ENCODE assay signal across 25 mouse cellular contexts in genomic region chr6:100233061-100233460, GRCm38 (mm10). TPM values are rescaled to one million over a fixed set of nuclear protein-coding genes. Genes with fewer than 3 reads are reported as not detected.
DNase-seq lines count a peak whose midpoint lies in the region; ATAC-seq lines count a peak whose summit lies in the region.
"Had no signal": no experiment of that assay in that cellular context is flagged by ENCODE, and none has a peak within 500 bp of the region (broad histone marks: within the 10 kb centered on the region; RNA-seq: fewer than 3 reads in every experiment).

No protein-coding gene starts in this region.

- H3K9me3 ChIP-seq in forebrain, embryonic 12.5 days = no peaks in the 10 kb centered on the region
- no peaks in the 10 kb centered on the region for H3K9me3 ChIP-seq in forebrain, embryonic 16.5 days (ENCODE audit: control insufficient read depth, low read length)
- no peaks in the 10 kb centered on the region for H3K9me3 ChIP-seq in midbrain, embryonic 13.5 days
- H3K9me3 ChIP-seq in midbrain, embryonic 16.5 days (replicated peaks; ENCODE audit: control insufficient read depth, low read length, poor library complexity, severe bottlenecking) = no peaks in the 10 kb centered on the region
- H3K9me3 ChIP-seq in stomach, embryonic 15.5 days = no peaks in the 10 kb centered on the region
- H3K9me3 ChIP-seq: embryonic facial prominence, embryonic 10.5 days; heart, embryonic 13.5 days; hindbrain, embryonic 13.5 days; megakaryocyte, embryonic 14.5 days; midbrain, embryonic 15.5 days had no signal

- DNase-seq in kidney, adult 9 months = peak; percentile 22
- DNase-seq in kidney, adult 11 months = no peak
- no peak for DNase-seq in layer of hippocampus, postnatal 25 days (ENCODE audit: extremely low spot score in 1 of 2, low spot score in 1 of 2)
- DNase-seq: adrenal gland, postnatal 36 days; cerebellum, postnatal 10 days; gastrocnemius, postnatal 25 days; heart, adult 2 months; heart, postnatal 14 days; layer of hippocampus, postnatal 36 days; lung, embryonic 14.5 days; right cerebral cortex, postnatal 4 days; thymus, adult 2 months; thymus, postnatal 4 days had no signal

- H3K4me2 ChIP-seq in forebrain, embryonic 12.5 days = no peak overlapping the region
- H3K4me2 ChIP-seq in forebrain, embryonic 16.5 days (ENCODE audit: low read length) = no peak overlapping the region
- no peak overlapping the region for H3K4me2 ChIP-seq in midbrain, embryonic 13.5 days (replicated peaks)
- H3K4me2 ChIP-seq in midbrain, embryonic 16.5 days (ENCODE audit: low read length) = no peak overlapping the region
- H3K4me2 ChIP-seq in stomach, embryonic 15.5 days = no peak overlapping the region
- H3K4me2 ChIP-seq: heart, embryonic 13.5 days; hindbrain, embryonic 13.5 days; lung, embryonic 14.5 days; midbrain, embryonic 15.5 days had no signal

- no peaks in the 10 kb centered on the region for H3K27me3 ChIP-seq in forebrain, embryonic 12.5 days
- no peaks in the 10 kb centered on the region for H3K27me3 ChIP-seq in forebrain, embryonic 16.5 days (replicated peaks; ENCODE audit: control insufficient read depth, insufficient read depth, low read length)
- H3K27me3 ChIP-seq in midbrain, embryonic 13.5 days = no peaks in the 10 kb centered on the region
- H3K27me3 ChIP-seq in midbrain, embryonic 16.5 days (ENCODE audit: control insufficient read depth, insufficient read depth, low read depth, low read length) = no peaks in the 10 kb centered on the region
- H3K27me3 ChIP-seq in stomach, embryonic 15.5 days (replicated peaks) = no peaks in the 10 kb centered on the region
- H3K27me3 ChIP-seq: heart, embryonic 13.5 days; hindbrain, embryonic 13.5 days; megakaryocyte, embryonic 14.5 days; midbrain, embryonic 15.5 days had no signal

- no peak overlapping the region for H3K9ac ChIP-seq in forebrain, embryonic 12.5 days
- H3K9ac ChIP-seq in forebrain, embryonic 16.5 days (replicated peaks; ENCODE audit: low read depth, low read length) = no peak overlapping the region
- no peak overlapping the region for H3K9ac ChIP-seq in midbrain, embryonic 13.5 days (replicated peaks)
- no peak overlapping the region for H3K9ac ChIP-seq in midbrain, embryonic 16.5 days (ENCODE audit: low read depth, low read length)
- no peak overlapping the region for H3K9ac ChIP-seq in stomach, embryonic 15.5 days
- H3K9ac ChIP-seq: heart, embryonic 13.5 days; hindbrain, embryonic 13.5 days; lung, embryonic 14.5 days; midbrain, embryonic 15.5 days had no signal

- WGBS in forebrain, embryonic 12.5 days = 24% methylated on average over 4 of the region's 4 CpGs
- WGBS in forebrain, embryonic 16.5 days = 12% methylated on average over 4 of the region's 4 CpGs
- WGBS in midbrain, embryonic 13.5 days = 36% methylated on average over 4 of the region's 4 CpGs
- 31% methylated on average over 4 of the region's 4 CpGs for whole genome bisulfite sequencing in midbrain, embryonic 16.5 days
- 56% methylated on average over 4 of the region's 4 CpGs for WGBS in stomach, embryonic 15.5 days

- ATAC-seq in forebrain, embryonic 12.5 days (ENCODE audit: low FRiP score) = peak; percentile 33; the same call in 1 of the 2 replicates
- no peak for ATAC-seq in forebrain, embryonic 16.5 days
- ATAC-seq in midbrain, embryonic 13.5 days = peak; percentile 43; the same call in 1 of the 2 replicates
- no peak for ATAC-seq in midbrain, embryonic 16.5 days
- peak; percentile 66; the same call in 1 of the 2 replicates for ATAC-seq in stomach, embryonic 15.5 days (ENCODE audit: insufficient read depth, low FRiP score, low read depth)
- ATAC-seq: inflammation-experienced regulatory T-cells, adult 6 months had no signal

- H3K4me3 ChIP-seq in forebrain, embryonic 12.5 days (replicated peaks) = no peak overlapping the region
- H3K4me3 ChIP-seq in forebrain, embryonic 16.5 days (replicated peaks; ENCODE audit: low read length) = no peak overlapping the region
- no peak overlapping the region for H3K4me3 ChIP-seq in midbrain, embryonic 13.5 days (replicated peaks)
- no peak overlapping the region for H3K4me3 ChIP-seq in midbrain, embryonic 16.5 days (ENCODE audit: low read depth, low read length)
- no peak overlapping the region for H3K4me3 ChIP-seq in stomach, embryonic 15.5 days (replicated peaks)
- H3K4me3 ChIP-seq: embryonic facial prominence, embryonic 10.5 days; heart, adult 2 months; heart, embryonic 13.5 days; hindbrain, embryonic 13.5 days; megakaryocyte, embryonic 14.5 days; midbrain, embryonic 15.5 days; myocyte had no signal

- H3K27ac ChIP-seq in forebrain, embryonic 12.5 days = no peak overlapping the region
- H3K27ac ChIP-seq in forebrain, embryonic 16.5 days (ENCODE audit: low read length) = no peak overlapping the region
- no peak overlapping the region for H3K27ac ChIP-seq in midbrain, embryonic 13.5 days
- H3K27ac ChIP-seq in midbrain, embryonic 16.5 days (ENCODE audit: low read length) = no peak overlapping the region
- H3K27ac ChIP-seq in stomach, embryonic 15.5 days = no peak overlapping the region
- H3K27ac ChIP-seq: embryonic facial prominence, embryonic 10.5 days; heart, adult 2 months; heart, embryonic 13.5 days; hindbrain, embryonic 13.5 days; midbrain, embryonic 15.5 days had no signal

- peaks cover 30% of the 10 kb centered on the region for H3K4me1 ChIP-seq in forebrain, embryonic 12.5 days
- H3K4me1 ChIP-seq in forebrain, embryonic 16.5 days (replicated peaks; ENCODE audit: control insufficient read depth, insufficient read depth, low read length) = peaks cover 12% of the 10 kb centered on the region
- H3K4me1 ChIP-seq in midbrain, embryonic 13.5 days (replicated peaks) = peaks cover 26% of the 10 kb centered on the region
- peaks cover 17% of the 10 kb centered on the region for H3K4me1 ChIP-seq in midbrain, embryonic 16.5 days (ENCODE audit: control insufficient read depth, insufficient read depth, low read length)
- peaks cover 6% of the 10 kb centered on the region; the same call in 1 of the 2 replicates for H3K4me1 ChIP-seq in stomach, embryonic 15.5 days

- 0 out of 2 replicates have a peak, but pooled peaks cover 6% of the 10 kb centered on the region for H3K36me3 ChIP-seq in forebrain, embryonic 12.5 days (replicated peaks)
- H3K36me3 ChIP-seq in forebrain, embryonic 16.5 days (ENCODE audit: control insufficient read depth, insufficient read depth) = no peaks in the 10 kb centered on the region; the same call in 1 of the 2 replicates
- H3K36me3 ChIP-seq in midbrain, embryonic 13.5 days = 0 out of 2 replicates have a peak, but pooled peaks cover 3% of the 10 kb centered on the region
- H3K36me3 ChIP-seq in midbrain, embryonic 16.5 days (ENCODE audit: control insufficient read depth, insufficient read depth, low read length) = no peaks in the 10 kb centered on the region
- H3K36me3 ChIP-seq in stomach, embryonic 15.5 days = no peaks in the 10 kb centered on the region
- H3K36me3 ChIP-seq: hindbrain, embryonic 13.5 days; midbrain, embryonic 15.5 days had no signal

RNA-seq across cellular contexts. Expression of gene Rybp, which starts 54.2 kb away (rescaled TPM):
- 20.8 and 22.2 TPM in 2 replicates for polyA plus RNA-seq in forebrain, embryonic 12.5 days (2016; fragmentation: Nextera tagmentation; extraction: Ambion mirVana)
- polyA plus RNA-seq in forebrain, embryonic 16.5 days (2015; fragmentation: Nextera tagmentation; extraction: Ambion mirVana) = 30.4 and 31.2 TPM in 2 replicates
- polyA plus RNA-seq in midbrain, embryonic 13.5 days (2015; fragmentation: Nextera tagmentation; extraction: Ambion mirVana) = 18.0 and 19.7 TPM in 2 replicates
- polyA plus RNA-seq in midbrain, embryonic 16.5 days (2015; fragmentation: Nextera tagmentation; extraction: Ambion mirVana) = 25.3 and 28.5 TPM in 2 replicates
- 19.0 and 19.4 TPM in 2 replicates for polyA plus RNA-seq in stomach, embryonic 15.5 days (2015; fragmentation: Nextera tagmentation; extraction: Ambion mirVana)
- total RNA-seq in layer of hippocampus, postnatal 25 days (2021) = 10 to 100 TPM; 57.7 to 59.8 TPM

Comparison
In these comparisons a context has a peak if more than half of its experiments do, and no peak if none do; other contexts are left out.
1. ATAC-seq: peak in forebrain, embryonic 12.5 days (single experiment), midbrain, embryonic 13.5 days (single experiment) and stomach, embryonic 15.5 days (single experiment); none in forebrain, embryonic 16.5 days (single experiment) and midbrain, embryonic 16.5 days (single experiment).